Mouse (Mus musculus): ENCODE data around the gene Nrgn.

- TF ChIP-seq MAFK (IDR thresholded peaks at IDR 0.05; ENCODE audit: insufficient read depth, low read depth, low read length) (no peak), ZNF384 (IDR thresholded peaks at IDR 0.05; ENCODE audit: low read depth, low read length) (no peak), ZC3H11A (IDR thresholded peaks at IDR 0.05; ENCODE audit: borderline replicate concordance, low read depth, low read length) (no peak), HCFC1 (IDR thresholded peaks at IDR 0.05; ENCODE audit: borderline replicate concordance, insufficient read depth, low read length) (no peak)
Observed at GRCm38 (mm10) chr9:37540701-37541575, 11.8 kb downstream of the Nrgn start.
